Mouse (Mus musculus) intestine, embryonic 14.5 days (tissue): ENCODE results near the gene Slc8a3. TPM values are rescaled to one million over a fixed set of nuclear protein-coding genes. Genes with fewer than 3 reads are reported as not detected.

Experiments used
- ATAC-seq: fragments of 200-750 bp; cut with Nextera tagmentation; replicated peaks from 2 replicates; pipeline ENCODE4 v1.8.0; 2017; ENCODE audit warnings: low read depth, moderate number of reproducible peaks, moderate TSS enrichment, moderate library complexity; ENCODE audit not compliant: low FRiP score, low TSS enrichment
- DNase-seq: peaks from one replicate; pipeline ENCODE4 v3.0.0-alpha.2; 2018; ENCODE audit warnings: low spot score
- H3K27ac ChIP-seq: fragments of 300-500 bp; sonication (generic); 2 replicates; pipeline ENCODE4 v1.5.1; 2014; ENCODE audit warnings: low read depth, mild to moderate bottlenecking, control low read depth
- H3K27me3 ChIP-seq: fragments of 300-500 bp; sonication (generic); replicated peaks from 2 replicates; pipeline ENCODE4 v1.6.1; 2014; ENCODE audit warnings: low read length, control low read depth; ENCODE audit not compliant: control insufficient read depth, insufficient read depth
- H3K36me3 ChIP-seq: fragments of 300-500 bp; sonication (generic); 2 replicates; pipeline ENCODE4 v1.6.1; 2014; ENCODE audit warnings: low read length, control low read depth; ENCODE audit not compliant: control insufficient read depth, insufficient read depth
- H3K4me1 ChIP-seq: fragments of 300-500 bp; sonication (generic); replicated peaks from 2 replicates; pipeline ENCODE4 v1.6.1; 2014; ENCODE audit warnings: low read length, control low read depth, mixed read lengths; ENCODE audit not compliant: control insufficient read depth, insufficient read depth
- H3K4me2 ChIP-seq: fragments of 300-500 bp; sonication (generic); 2 replicates; pipeline ENCODE4 v1.6.1; 2014; ENCODE audit warnings: low read length
- H3K4me3 ChIP-seq: fragments of 300-500 bp; sonication (generic); 2 replicates; pipeline ENCODE4 v1.5.1; 2014; ENCODE audit warnings: low read depth, low read length, control low read depth, mixed read lengths
- H3K9ac ChIP-seq: fragments of 300-500 bp; sonication (generic); 2 replicates; pipeline ENCODE4 v1.6.1; 2014; ENCODE audit warnings: mild to moderate bottlenecking, low read length
- H3K9me3 ChIP-seq: fragments of 300-500 bp; sonication (generic); 2 replicates; pipeline ENCODE4 v1.6.1; 2016; ENCODE audit warnings: low read length, control low read depth; ENCODE audit not compliant: control insufficient read depth
- WGBS: fragments of 180-500 bp; shearing (Covaris S2); extraction: QIAGEN DNeasy Blood & Tissue Kit; methylation state at CpG from one replicate; pipeline ENCODE4 v1.1.7; 2014; 5-methylcytosine and 5-hydroxymethylcytosine counted together
- polyA plus RNA-seq: library from polyadenylated mRNA; unstranded; fragments of >200 nt; fragmentation: Nextera tagmentation; extraction: Ambion mirVana; gene quantifications from 2 replicates; pipeline ENCODE4 v1.2.1, GENCODE M21; 2014

The Slc8a3 gene
- polyA plus RNA-seq, 1 experiment from 2014 or later: 0.55 TPM

- Histone ChIP-seq H3K4me3 (no peak overlapping the region), H3K36me3 (no peaks in the 10 kb centered on the region), H3K4me2 (no peak overlapping the region), H3K4me1 (no peaks in the 10 kb centered on the region), H3K9me3 (no peaks in the 10 kb centered on the region), H3K27ac (no peak overlapping the region), H3K27me3 (no peaks in the 10 kb centered on the region), H3K9ac (no peak overlapping the region)
- ATAC-seq (no peak), DNase-seq (no peak)
- WGBS: 65% methylated on average over 5 of the region's 5 CpGs
Observed at GRCm38 (mm10) chr12:81227767-81228460, 105.1 kb downstream of the Slc8a3 start.

- no peak for DNase-seq
- 49% methylated on average over 3 of the region's 3 CpGs for WGBS
- no peak for ATAC-seq
Observed at GRCm38 (mm10) chr12:81226590-81226989, 106.4 kb downstream of the Slc8a3 start.

DNA sequence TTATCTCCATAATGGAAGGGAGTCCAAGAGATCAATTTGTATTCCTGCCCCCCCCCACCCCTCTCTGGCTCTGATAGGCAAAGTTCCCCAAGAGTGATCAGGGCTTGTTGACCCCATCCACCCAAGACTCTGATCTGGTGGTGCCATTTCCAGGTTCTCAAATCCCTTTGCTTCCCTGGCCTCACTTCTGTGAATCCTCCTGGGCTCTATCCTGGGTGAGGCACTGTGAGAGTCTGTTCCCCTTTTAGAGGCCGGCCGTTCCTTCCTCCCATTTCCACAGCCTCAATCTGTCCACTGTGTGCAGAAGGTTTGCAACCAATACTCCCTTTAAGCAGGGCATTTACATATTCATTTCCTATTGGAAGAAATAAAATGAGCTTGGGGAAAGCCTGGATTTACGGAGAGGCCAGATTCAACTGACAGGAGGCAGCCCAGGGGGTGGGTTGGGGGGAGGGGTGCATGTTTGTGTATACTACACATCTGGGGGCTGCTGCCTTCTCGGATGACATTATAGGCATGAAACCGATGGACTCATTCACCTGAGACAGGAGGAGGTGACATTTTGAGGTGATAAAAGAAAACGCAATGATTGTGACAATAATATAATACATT, 106.9 kb downstream of the Slc8a3 start:
- WGBS: 36% methylated on average over 6 of the region's 6 CpGs
- Histone ChIP-seq H3K9me3 (no peaks in the 10 kb centered on the region), H3K4me2 (no peak overlapping the region), H3K4me1 (no peaks in the 10 kb centered on the region), H3K27ac (no peak overlapping the region), H3K36me3 (no peaks in the 10 kb centered on the region), H3K27me3 (no peaks in the 10 kb centered on the region), H3K9ac (no peak overlapping the region), H3K4me3 (no peak overlapping the region)
- DNase-seq: no peak
- no peak for ATAC-seq

More at GRCm38 (mm10) chr12:81226590-81226989, 106.4 kb downstream of the Slc8a3 start:
- no peak overlapping the region for H3K27ac ChIP-seq
- no peaks in the 10 kb centered on the region for H3K36me3 ChIP-seq
- no peaks in the 10 kb centered on the region for H3K27me3 ChIP-seq
- no peak overlapping the region for H3K9ac ChIP-seq
- no peaks in the 10 kb centered on the region for H3K4me1 ChIP-seq
- no peak overlapping the region for H3K4me2 ChIP-seq
- H3K9me3 ChIP-seq: no peaks in the 10 kb centered on the region
- H3K4me3 ChIP-seq: no peak overlapping the region

- no peaks in the 10 kb centered on the region for H3K36me3 ChIP-seq
- 84% methylated on average over 2 of the region's 2 CpGs for WGBS
- no peaks in the 10 kb centered on the region for H3K9me3 ChIP-seq
- no peaks in the 10 kb centered on the region for H3K4me1 ChIP-seq
- no peak overlapping the region for H3K9ac ChIP-seq
- H3K27ac ChIP-seq: no peak overlapping the region
- H3K4me2 ChIP-seq: no peak overlapping the region
- DNase-seq (no peak), ATAC-seq (no peak)
- no peak overlapping the region for H3K4me3 ChIP-seq
- no peaks in the 10 kb centered on the region for H3K27me3 ChIP-seq
Observed at GRCm38 (mm10) chr12:81224843-81225242, 108.1 kb downstream of the Slc8a3 start.

- Histone ChIP-seq H3K36me3 (no peaks in the 10 kb centered on the region), H3K27me3 (no peaks in the 10 kb centered on the region), H3K27ac (no peak overlapping the region), H3K4me2 (no peak overlapping the region), H3K9ac (no peak overlapping the region), H3K9me3 (no peaks in the 10 kb centered on the region), H3K4me1 (no peaks in the 10 kb centered on the region), H3K4me3 (no peak overlapping the region)
- DNase-seq (no peak), ATAC-seq (no peak)
- WGBS: 76% methylated on average over 2 of the region's 2 CpGs
Observed at GRCm38 (mm10) chr12:81223276-81223675, 109.7 kb downstream of the Slc8a3 start.

DNA sequence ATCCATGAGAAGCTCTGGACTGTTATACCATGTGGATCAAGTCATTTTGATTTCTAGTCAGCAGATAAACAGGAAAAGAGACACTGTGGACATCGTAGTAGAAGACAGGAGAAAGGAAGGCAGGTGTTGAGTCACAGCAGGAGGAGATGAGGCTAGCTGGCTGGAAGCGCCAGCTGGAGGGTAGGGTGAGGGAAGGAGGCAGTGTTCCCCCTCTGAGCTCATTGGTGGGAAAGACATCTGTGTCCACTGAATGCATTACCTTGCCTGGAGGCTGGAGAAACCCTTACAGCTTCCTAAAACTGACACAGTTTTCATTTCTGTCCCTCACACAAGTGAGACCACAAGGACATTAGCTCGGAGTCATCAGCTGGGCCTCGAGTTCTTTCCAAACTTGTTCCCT, 113.6 kb downstream of the Slc8a3 start:
- no peak for DNase-seq
- H3K4me1 ChIP-seq: no peaks in the 10 kb centered on the region
- H3K4me3 ChIP-seq: no peak overlapping the region
- WGBS: 67% methylated on average over 4 of the region's 4 CpGs
- H3K36me3 ChIP-seq: no peaks in the 10 kb centered on the region
- no peak for ATAC-seq
- no peak overlapping the region for H3K4me2 ChIP-seq
- no peak overlapping the region for H3K27ac ChIP-seq
- no peaks in the 10 kb centered on the region for H3K27me3 ChIP-seq
- H3K9me3 ChIP-seq: no peaks in the 10 kb centered on the region
- H3K9ac ChIP-seq: no peak overlapping the region

DNA sequence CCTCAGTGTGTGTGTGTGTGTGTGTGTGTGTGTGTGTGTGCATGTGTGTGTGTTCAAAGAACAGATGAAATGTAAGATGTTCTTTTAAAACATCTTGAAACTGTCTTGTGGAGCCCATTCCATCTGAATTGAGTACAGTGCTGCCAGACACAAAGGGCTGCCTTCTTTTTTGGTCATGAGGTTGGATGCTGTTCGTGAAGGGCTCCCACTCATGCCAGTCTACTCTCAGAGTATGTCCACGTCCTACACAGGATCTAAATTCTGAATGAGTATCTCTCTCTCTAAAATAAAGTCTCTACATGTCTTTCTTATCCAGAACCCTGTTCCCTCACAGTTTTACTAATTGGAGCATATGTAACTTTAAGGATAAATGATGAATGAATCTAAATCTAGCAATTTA, 124.4 kb downstream of the Slc8a3 start:
- DNase-seq (no peak), ATAC-seq (no peak)
- H3K27me3 ChIP-seq: no peaks in the 10 kb centered on the region
- H3K27ac ChIP-seq: no peak overlapping the region
- no peak overlapping the region for H3K9ac ChIP-seq
- WGBS: 56% methylated on average over 2 of the region's 2 CpGs
- no peak overlapping the region for H3K4me3 ChIP-seq
- no peaks in the 10 kb centered on the region for H3K36me3 ChIP-seq
- no peaks in the 10 kb centered on the region for H3K9me3 ChIP-seq
- no peaks in the 10 kb centered on the region for H3K4me1 ChIP-seq
- H3K4me2 ChIP-seq: no peak overlapping the region

DNA sequence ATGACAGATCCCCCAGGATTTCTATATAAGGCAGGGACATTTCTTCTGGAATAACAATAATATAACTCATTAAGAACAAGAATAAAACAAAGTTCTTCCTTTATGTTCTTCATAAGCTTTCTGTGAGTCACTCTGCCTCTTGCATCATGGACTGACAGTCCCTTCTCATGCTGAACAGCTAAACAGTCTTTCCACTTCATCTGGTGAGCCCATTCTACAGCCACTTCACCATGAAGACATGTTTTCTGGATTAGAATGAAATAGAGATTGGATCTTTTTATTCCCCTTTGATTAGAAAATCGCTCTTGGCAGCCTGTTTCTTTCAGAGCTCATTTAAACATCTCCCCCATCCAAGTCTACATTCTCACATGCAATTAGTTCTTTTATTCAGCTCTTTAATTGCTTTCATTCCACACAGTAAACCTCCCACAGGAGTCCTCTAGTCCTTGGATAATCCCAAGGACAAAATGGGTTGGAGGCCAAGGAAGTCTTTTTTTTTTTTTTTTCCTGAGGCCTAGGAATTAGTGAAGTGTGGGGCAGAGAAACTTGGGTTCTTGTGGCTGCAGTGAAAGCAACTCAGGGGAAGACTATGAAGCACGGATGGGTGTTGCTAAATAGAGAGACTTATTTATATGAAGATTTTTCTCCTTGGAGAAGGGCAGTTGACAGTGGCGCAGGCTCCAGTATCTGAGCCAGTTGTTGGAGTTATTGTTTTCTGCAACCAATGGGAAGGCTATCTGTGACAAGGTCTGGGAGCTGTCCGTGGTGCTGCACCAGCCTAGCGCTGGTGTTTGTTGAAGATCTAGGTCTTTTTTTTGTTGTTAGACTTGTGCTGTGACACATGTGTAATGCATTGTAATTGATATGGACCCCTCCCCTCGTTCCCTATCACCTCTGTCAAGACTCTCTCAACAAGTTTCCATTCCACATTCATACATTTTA, 127.1 kb downstream of the Slc8a3 start:
- H3K4me1 ChIP-seq: no peaks in the 10 kb centered on the region
- no peaks in the 10 kb centered on the region for H3K27me3 ChIP-seq
- no peak overlapping the region for H3K9ac ChIP-seq
- H3K27ac ChIP-seq: no peak overlapping the region
- H3K9me3 ChIP-seq: no peaks in the 10 kb centered on the region
- ATAC-seq: no peak
- H3K4me3 ChIP-seq: no peak overlapping the region
- H3K36me3 ChIP-seq: no peaks in the 10 kb centered on the region
- peak; percentile 87 for DNase-seq
- H3K4me2 ChIP-seq: no peak overlapping the region
- WGBS: 22% methylated on average over 6 of the region's 6 CpGs
